In genomic region chr7:117419041-117419440, GRCm38 (mm10) we compare ENCODE assay signal across 12 mouse cellular contexts. TPM values are rescaled to one million over a fixed set of nuclear protein-coding genes. Genes with fewer than 3 reads are reported as not detected.
DNase-seq lines count a peak whose midpoint lies in the region; ATAC-seq lines count a peak whose summit lies in the region.
"Had no signal": no experiment of that assay in that cellular context is flagged by ENCODE, and none has a peak within 500 bp of the region (broad histone marks: within the 10 kb centered on the region; RNA-seq: fewer than 3 reads in every experiment).

No protein-coding gene starts in this region.

- H3K36me3 ChIP-seq in kidney, embryonic 14.5 days (ENCODE audit: control insufficient read depth, insufficient read depth, low read length) = no peaks in the 10 kb centered on the region; the same call in 1 of the 2 replicates
- H3K36me3 ChIP-seq in hindbrain, embryonic 14.5 days (replicated peaks; ENCODE audit: control insufficient read depth, insufficient read depth) = no peaks in the 10 kb centered on the region
- no peaks in the 10 kb centered on the region for H3K36me3 ChIP-seq in neural tube, embryonic 15.5 days
- H3K36me3 ChIP-seq: limb, embryonic 13.5 days; stomach, embryonic 15.5 days had no signal

- no peak overlapping the region for H3K4me2 ChIP-seq in kidney, embryonic 14.5 days (replicated peaks; ENCODE audit: low read depth, low read length)
- H3K4me2 ChIP-seq in hindbrain, embryonic 14.5 days (replicated peaks) = no peak overlapping the region
- no peak overlapping the region for H3K4me2 ChIP-seq in neural tube, embryonic 15.5 days
- H3K4me2 ChIP-seq: limb, embryonic 13.5 days; stomach, embryonic 15.5 days had no signal

- no peak overlapping the region for H3K4me3 ChIP-seq in kidney, embryonic 14.5 days (ENCODE audit: low read length)
- H3K4me3 ChIP-seq in hindbrain, embryonic 14.5 days (replicated peaks; ENCODE audit: low read length) = no peak overlapping the region
- no peak overlapping the region for H3K4me3 ChIP-seq in neural tube, embryonic 15.5 days (replicated peaks)
- H3K4me3 ChIP-seq: limb, embryonic 13.5 days; stomach, embryonic 15.5 days had no signal

- no peaks in the 10 kb centered on the region for H3K27me3 ChIP-seq in kidney, embryonic 14.5 days (ENCODE audit: control insufficient read depth, insufficient read depth, low read length)
- H3K27me3 ChIP-seq in hindbrain, embryonic 14.5 days (ENCODE audit: control insufficient read depth, insufficient read depth, low read length) = no peaks in the 10 kb centered on the region
- no peaks in the 10 kb centered on the region for H3K27me3 ChIP-seq in neural tube, embryonic 15.5 days (replicated peaks)
- H3K27me3 ChIP-seq: limb, embryonic 13.5 days; Patski; stomach, embryonic 15.5 days had no signal

- ATAC-seq in kidney, embryonic 14.5 days (ENCODE audit: low FRiP score, low TSS enrichment) = no peak
- ATAC-seq in hindbrain, embryonic 14.5 days (ENCODE audit: low FRiP score) = peak; percentile 70; the same call in 1 of the 2 replicates
- ATAC-seq in neural tube, embryonic 15.5 days (ENCODE audit: low FRiP score) = peak; percentile 65
- ATAC-seq: Patski had no signal

- H3K4me1 ChIP-seq in kidney, embryonic 14.5 days (ENCODE audit: control insufficient read depth, insufficient read depth, low read length) = 0 out of 2 replicates have a peak, but pooled peaks cover 13% of the 10 kb centered on the region
- peaks cover 19% of the 10 kb centered on the region for H3K4me1 ChIP-seq in hindbrain, embryonic 14.5 days (replicated peaks; ENCODE audit: control insufficient read depth, insufficient read depth, low read length)
- H3K4me1 ChIP-seq in neural tube, embryonic 15.5 days = peaks cover 27% of the 10 kb centered on the region

- DNase-seq in cerebellum, postnatal 10 days = peak; percentile 61 to 73
- DNase-seq in cerebellum, adult 11 months = no peak
- peak; percentile 59 to 76 for DNase-seq in kidney, postnatal 25 days
- DNase-seq in hindbrain, embryonic 14.5 days (ENCODE audit: low spot score) = peak; percentile 47
- DNase-seq in layer of hippocampus, postnatal 14 days (ENCODE audit: low spot score in 2 of 2) = no peak
- no peak for DNase-seq in adipocyte (ENCODE audit: low spot score)
- DNase-seq: lung, postnatal 36 days had no signal

- H3K9ac ChIP-seq in kidney, embryonic 14.5 days (ENCODE audit: low read depth, low read length) = no peak overlapping the region
- H3K9ac ChIP-seq in hindbrain, embryonic 14.5 days = no peak overlapping the region
- no peak overlapping the region for H3K9ac ChIP-seq in neural tube, embryonic 15.5 days (replicated peaks)
- H3K9ac ChIP-seq: limb, embryonic 13.5 days; stomach, embryonic 15.5 days had no signal

- H3K27ac ChIP-seq in kidney, embryonic 14.5 days (ENCODE audit: low read depth, low read length) = no peak overlapping the region
- no peak overlapping the region for H3K27ac ChIP-seq in hindbrain, embryonic 14.5 days
- H3K27ac ChIP-seq in neural tube, embryonic 15.5 days (replicated peaks) = no peak overlapping the region
- H3K27ac ChIP-seq: limb, embryonic 13.5 days; stomach, embryonic 15.5 days had no signal

- WGBS in kidney, embryonic 14.5 days = 62% methylated on average over 5 of the region's 5 CpGs
- WGBS in hindbrain, embryonic 14.5 days = 36% methylated on average over 5 of the region's 5 CpGs
- 33% methylated on average over 5 of the region's 5 CpGs for WGBS in neural tube, embryonic 15.5 days

- no peaks in the 10 kb centered on the region for H3K9me3 ChIP-seq in kidney, embryonic 14.5 days (ENCODE audit: control insufficient read depth, low read length)
- no peaks in the 10 kb centered on the region for H3K9me3 ChIP-seq in hindbrain, embryonic 14.5 days (ENCODE audit: control insufficient read depth, low read length)
- H3K9me3 ChIP-seq in neural tube, embryonic 15.5 days (replicated peaks) = no peaks in the 10 kb centered on the region
- H3K9me3 ChIP-seq: limb, embryonic 13.5 days; stomach, embryonic 15.5 days had no signal

RNA-seq across cellular contexts. Expression of gene Xylt1, which starts 38.3 kb away (rescaled TPM):
- polyA plus RNA-seq in kidney, embryonic 14.5 days (2014; fragmentation: Nextera tagmentation; extraction: Ambion mirVana) = 3.7 and 4.6 TPM in 2 replicates
- 4.2 and 4.3 TPM in 2 replicates for polyA plus RNA-seq in hindbrain, embryonic 14.5 days (2014; fragmentation: Nextera tagmentation; extraction: Ambion mirVana)
- polyA plus RNA-seq in neural tube, embryonic 15.5 days (2015; fragmentation: Nextera tagmentation; extraction: Ambion mirVana) = 2.1 and 2.3 TPM in 2 replicates
- 10 to 100 TPM; 47.1 to 51.7 TPM for total RNA-seq in layer of hippocampus, postnatal 14 days (2021)

Comparison
In these comparisons a context has a peak if more than half of its experiments do, and no peak if none do; other contexts are left out.
1. DNase-seq: peak in cerebellum, postnatal 10 days (2 of 2), kidney, postnatal 25 days (2 of 2) and hindbrain, embryonic 14.5 days (single experiment); none in cerebellum, adult 11 months (single experiment), layer of hippocampus, postnatal 14 days (0 of 2) and adipocyte (single experiment).